Mouse (Mus musculus) heart, adult 2 months (tissue): ENCODE measurements around the gene Cmip.

Experiments
- CTCF ChIP-seq: fragments of 200-600 bp; IDR thresholded peaks from 2 replicates; pipeline ENCODE4 v1.8.1; 2022; ENCODE audit warnings: antibody characterized with exemption, mild to moderate bottlenecking, moderate library complexity
- POLR2A ChIP-seq: fragments of 200-500 bp; IDR thresholded peaks from 2 replicates; pipeline ENCODE4 v1.6.1; 2011; ENCODE audit warnings: mild to moderate bottlenecking, low read depth, low read length, control low read depth; ENCODE audit not compliant: insufficient read depth

- TF ChIP-seq POLR2A (no peak), CTCF (no peak)
These were observed 88.5 kb downstream of the Cmip start for GRCm38 (mm10) chr8:117345376-117345775.
